Mouse (Mus musculus) intestine, embryonic 16.5 days (tissue): ENCODE results near the gene Dennd5b. TPM values are rescaled to one million over a fixed set of nuclear protein-coding genes. Genes with fewer than 3 reads are reported as not detected.
A peak's percentile ranks its signal among the peaks of the same experiment; 100 is the strongest.

Experiments used
- ATAC-seq: fragments of 200-750 bp; cut with Nextera tagmentation; 2 replicates; pipeline ENCODE4 v1.8.0; 2017; ENCODE audit warnings: moderate TSS enrichment, moderate library complexity
- H3K27ac ChIP-seq: fragments of 300-500 bp; sonication (generic); 2 replicates; pipeline ENCODE4 v1.5.1; 2014; ENCODE audit warnings: mild to moderate bottlenecking, low read length
- H3K27me3 ChIP-seq: fragments of 300-500 bp; sonication (generic); replicated peaks from 2 replicates; pipeline ENCODE4 v1.6.1; 2014; ENCODE audit warnings: low read length, control low read depth, mixed read lengths; ENCODE audit not compliant: control insufficient read depth, insufficient read depth
- H3K36me3 ChIP-seq: fragments of 300-500 bp; sonication (generic); 2 replicates; pipeline ENCODE4 v1.6.1; 2014; ENCODE audit warnings: low read length, control low read depth; ENCODE audit not compliant: control insufficient read depth, insufficient read depth
- H3K4me1 ChIP-seq: fragments of 300-500 bp; sonication (generic); 2 replicates; pipeline ENCODE4 v1.6.1; 2014; ENCODE audit warnings: low read length, control low read depth, mixed read lengths; ENCODE audit not compliant: control insufficient read depth, insufficient read depth
- H3K4me2 ChIP-seq: fragments of 300-500 bp; sonication (generic); 2 replicates; pipeline ENCODE4 v1.6.1; 2014; ENCODE audit warnings: low read depth, low read length, control low read depth
- H3K4me3 ChIP-seq: fragments of 300-500 bp; sonication (generic); 2 replicates; pipeline ENCODE4 v1.5.1; 2014; ENCODE audit warnings: mild to moderate bottlenecking, low read length
- H3K9ac ChIP-seq: fragments of 300-500 bp; sonication (generic); 2 replicates; pipeline ENCODE4 v1.6.1; 2014; ENCODE audit warnings: low read depth, low read length
- H3K9me3 ChIP-seq: fragments of 300-500 bp; sonication (generic); 2 replicates; pipeline ENCODE4 v1.6.1; 2016; ENCODE audit warnings: low read length, control low read depth; ENCODE audit not compliant: control insufficient read depth
- WGBS: fragments of 180-500 bp; shearing (Covaris S2); extraction: QIAGEN DNeasy Blood & Tissue Kit; methylation state at CpG from one replicate; pipeline ENCODE4 v1.1.7; 2014; 5-methylcytosine and 5-hydroxymethylcytosine counted together
- polyA plus RNA-seq: library from polyadenylated mRNA; unstranded; fragments of >200 nt; fragmentation: Nextera tagmentation; extraction: Ambion mirVana; gene quantifications from 2 replicates; pipeline ENCODE4 v1.2.1, GENCODE M21; 2015

Dennd5b gene
- polyA plus RNA-seq, 1 experiment from 2014 or later = 7.4 TPM

DNA sequence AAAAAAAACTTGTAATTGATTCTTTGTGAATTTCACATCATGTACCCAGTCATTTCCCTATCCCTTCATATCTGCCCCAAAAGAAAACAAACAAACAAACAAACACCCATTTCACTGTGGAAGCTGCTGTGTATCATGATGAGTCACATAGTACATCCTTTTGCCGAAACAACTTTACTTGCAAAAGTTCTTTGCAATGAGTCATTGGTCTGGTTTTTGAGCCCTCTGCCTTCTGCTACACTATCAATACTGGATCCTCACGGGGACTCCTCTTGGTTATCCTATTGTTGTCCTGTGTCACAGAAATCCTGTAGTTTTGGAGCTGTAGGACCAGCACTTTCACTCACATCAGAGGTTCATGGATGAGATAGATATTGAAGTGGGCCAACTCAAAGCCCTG, 7.4 kb upstream of the Dennd5b start:
- no peaks in the 10 kb centered on the region for H3K4me1 ChIP-seq
- no peak for ATAC-seq
- H3K27ac ChIP-seq = no peak overlapping the region

DNA sequence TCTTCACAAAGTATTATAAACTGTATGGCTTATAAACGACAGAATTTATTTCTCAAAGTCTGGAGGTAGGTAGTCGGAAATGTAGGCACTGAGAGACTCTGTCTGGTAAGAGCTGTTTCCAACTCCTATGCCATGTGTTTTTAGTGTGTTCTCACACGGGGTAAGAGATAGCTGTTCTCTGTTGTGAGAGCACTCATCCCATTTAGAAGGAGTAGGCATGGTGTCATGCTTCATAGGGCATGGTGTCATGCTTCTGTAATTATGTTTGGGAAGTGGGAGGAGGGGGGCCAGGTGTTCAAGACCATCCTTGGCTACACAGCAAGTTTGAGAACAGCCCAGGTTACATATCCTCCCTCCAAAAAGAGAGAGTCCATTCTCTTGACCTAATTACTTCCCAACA, 6.1 kb upstream of the Dennd5b start:
- H3K4me2 ChIP-seq = no peak overlapping the region
- H3K9ac ChIP-seq = no peak overlapping the region
- H3K9me3 ChIP-seq = no peaks in the 10 kb centered on the region
- no peak for ATAC-seq
- H3K4me3 ChIP-seq = no peak overlapping the region
- H3K36me3 ChIP-seq = no peaks in the 10 kb centered on the region
- WGBS = 67% methylated on average over 3 of the region's 3 CpGs
- H3K27ac ChIP-seq = no peak overlapping the region
- no peaks in the 10 kb centered on the region for H3K4me1 ChIP-seq
- no peaks in the 10 kb centered on the region for H3K27me3 ChIP-seq

More for the DNA sequence above, 7.4 kb upstream of the Dennd5b start:
- 85% methylated on average over 2 of the region's 2 CpGs for WGBS
- no peak overlapping the region for H3K9ac ChIP-seq
- H3K4me3 ChIP-seq = no peak overlapping the region
- no peaks in the 10 kb centered on the region for H3K9me3 ChIP-seq
- H3K4me2 ChIP-seq = no peak overlapping the region
- H3K27me3 ChIP-seq = no peaks in the 10 kb centered on the region
- H3K36me3 ChIP-seq = no peaks in the 10 kb centered on the region

DNA sequence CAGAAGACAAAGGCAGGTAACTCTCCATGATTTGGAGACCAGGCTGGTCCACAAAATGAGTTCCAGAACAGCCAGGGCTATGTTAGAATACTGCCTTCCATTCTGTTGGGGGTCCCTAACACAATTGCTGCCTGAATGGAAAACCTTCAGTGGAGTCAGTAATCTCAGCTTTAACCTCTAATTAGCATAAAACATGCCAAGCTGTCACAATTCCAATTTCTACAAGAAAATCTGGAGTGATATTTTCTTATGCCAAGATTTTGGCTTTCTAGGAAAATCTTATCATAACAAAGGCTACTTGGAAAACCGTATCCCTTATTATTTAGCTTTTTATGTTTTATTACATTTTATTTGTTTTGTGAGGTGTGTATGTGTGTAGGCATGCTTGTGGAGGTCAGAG, 2.0 kb upstream of the Dennd5b start:
- Histone ChIP-seq H3K9me3 (no peaks in the 10 kb centered on the region), H3K27me3 (no peaks in the 10 kb centered on the region), H3K27ac (no peak overlapping the region), H3K9ac (no peak overlapping the region), H3K36me3 (no peaks in the 10 kb centered on the region), H3K4me2 (no peak overlapping the region), H3K4me1 (0 out of 2 replicates have a peak, but pooled peaks cover 3% of the 10 kb centered on the region), H3K4me3 (no peak overlapping the region)
- 76% methylated on average over 1 of the region's 1 CpGs for WGBS
- no peak for ATAC-seq

DNA sequence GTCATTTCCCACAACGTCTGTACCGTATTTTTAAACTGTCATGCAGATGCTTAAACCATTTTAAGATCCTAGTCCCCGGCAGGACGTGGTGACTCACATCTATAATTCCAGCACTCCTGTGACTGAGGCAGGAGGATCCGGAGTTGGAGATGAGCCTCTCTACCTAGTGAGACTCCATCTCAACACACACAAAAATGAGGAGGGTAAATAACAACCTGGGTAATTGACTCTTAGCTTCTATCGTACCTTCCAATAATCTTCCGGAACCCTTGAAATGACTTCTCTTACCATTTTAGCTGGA, 413 bp upstream of the Dennd5b start:
- ATAC-seq = no peak
- Histone ChIP-seq H3K27me3 (no peaks in the 10 kb centered on the region), H3K9me3 (no peaks in the 10 kb centered on the region), H3K27ac (peak overlapping the region; percentile 96), H3K9ac (peak overlapping the region; percentile 96), H3K4me3 (peak overlapping the region; percentile 93), H3K4me1 (0 out of 2 replicates have a peak, but pooled peaks cover 3% of the 10 kb centered on the region), H3K36me3 (no peaks in the 10 kb centered on the region), H3K4me2 (peak overlapping the region; percentile 78)
- 10% methylated on average over 7 of the region's 7 CpGs for WGBS

DNA sequence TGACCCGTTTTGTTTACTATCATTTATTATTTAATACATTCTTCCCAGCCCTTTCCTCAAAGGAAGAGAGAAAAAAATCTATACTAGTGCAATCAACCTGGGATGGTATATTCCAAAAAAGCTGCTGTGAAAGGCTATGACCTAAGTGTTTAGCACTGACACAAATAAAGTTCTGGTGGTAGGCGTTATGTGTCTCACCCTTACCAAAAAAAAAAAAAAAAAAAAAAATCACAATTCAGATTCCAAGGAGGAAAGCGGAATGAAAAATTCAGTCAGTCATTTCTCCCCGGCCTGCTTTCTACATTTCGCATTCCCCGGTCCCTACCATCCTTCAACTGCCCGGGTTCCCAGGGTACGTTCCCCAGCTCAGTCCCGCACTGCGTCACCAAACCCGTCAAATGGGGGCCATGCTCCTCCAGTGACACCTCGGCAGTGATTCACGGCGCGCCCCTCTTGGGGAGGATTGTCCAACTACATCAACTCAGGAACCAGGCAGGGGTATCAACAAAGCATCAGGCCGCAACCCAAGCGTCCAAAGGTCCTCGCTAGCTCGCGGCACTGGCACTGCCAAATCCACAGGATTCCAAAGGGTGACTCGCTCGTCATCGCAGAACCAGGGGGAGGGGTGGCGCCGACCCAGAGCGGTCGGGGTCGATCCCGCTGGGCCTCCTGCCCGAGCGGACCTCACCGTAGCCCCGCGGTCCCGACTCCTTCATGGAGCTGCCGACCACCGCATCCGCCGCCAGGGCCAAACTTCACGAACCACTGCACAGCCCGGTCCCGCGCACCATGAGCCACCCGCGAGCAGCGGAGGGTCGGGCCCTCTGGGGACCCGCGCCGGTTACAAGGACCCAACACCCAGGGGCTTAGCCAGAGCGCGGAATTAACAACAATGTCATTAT, 1.1 kb downstream of the Dennd5b start:
- ATAC-seq = peak; percentile 46
- peak overlapping the region; percentile 93 for H3K4me3 ChIP-seq

DNA sequence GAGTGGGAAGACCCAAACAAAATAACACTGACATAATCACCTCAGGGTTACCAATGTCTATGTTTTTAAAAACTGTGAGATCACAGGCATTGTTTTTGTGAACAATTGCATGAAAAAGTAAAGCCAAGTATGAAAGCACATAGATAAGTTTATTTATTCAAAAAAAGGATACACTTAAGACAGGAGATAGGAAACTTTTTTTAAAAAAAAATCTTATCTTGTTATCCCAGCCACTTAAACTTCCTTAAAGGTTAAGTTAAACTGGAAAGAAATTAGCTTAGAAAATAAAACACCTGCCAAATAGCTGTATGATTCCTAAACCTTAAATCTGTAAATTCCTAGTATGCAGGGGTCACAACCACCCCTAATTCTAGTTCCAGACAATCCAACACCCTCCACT, 2.5 kb downstream of the Dennd5b start:
- ATAC-seq = no peak
- H3K4me3 ChIP-seq = no peak overlapping the region
- H3K4me2 ChIP-seq = no peak overlapping the region

More for the DNA sequence above, 1.1 kb downstream of the Dennd5b start:
- no peaks in the 10 kb centered on the region for H3K27me3 ChIP-seq
- H3K4me1 ChIP-seq = 0 out of 2 replicates have a peak, but pooled peaks cover 3% of the 10 kb centered on the region
- 1% methylated on average over 52 of the region's 52 CpGs for WGBS
- H3K27ac ChIP-seq = peak overlapping the region; percentile 96
- no peaks in the 10 kb centered on the region for H3K9me3 ChIP-seq
- H3K4me2 ChIP-seq = peak overlapping the region; percentile 78
- H3K36me3 ChIP-seq = no peaks in the 10 kb centered on the region
- H3K9ac ChIP-seq = peak overlapping the region; percentile 96

DNA sequence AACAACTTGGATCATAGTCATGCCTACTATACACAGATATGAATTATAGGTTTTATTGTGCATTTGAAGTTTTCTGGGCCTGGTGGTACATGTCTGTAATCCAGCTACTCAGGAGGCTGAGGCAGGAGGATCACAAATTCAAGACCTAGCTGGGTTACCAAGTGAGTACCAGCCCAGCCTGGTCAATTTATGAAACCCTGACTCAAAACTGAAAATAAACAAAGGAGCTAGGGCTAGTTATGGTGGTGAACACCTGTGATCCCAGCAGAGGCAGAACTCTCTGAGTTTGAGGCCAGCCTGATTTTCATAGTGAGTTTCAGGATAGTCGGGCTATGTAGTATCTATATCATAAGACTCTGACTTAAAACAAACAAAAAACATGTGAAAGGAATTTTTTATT, 4.2 kb downstream of the Dennd5b start:
- H3K4me2 ChIP-seq = no peak overlapping the region
- no peak for ATAC-seq
- H3K27ac ChIP-seq = no peak overlapping the region; the same call in 1 of the 2 replicates
- no peaks in the 10 kb centered on the region for H3K27me3 ChIP-seq
- no peak overlapping the region for H3K4me3 ChIP-seq
- H3K9me3 ChIP-seq = no peaks in the 10 kb centered on the region
- no peak overlapping the region for H3K9ac ChIP-seq
- peaks cover 7% of the 10 kb centered on the region for H3K4me1 ChIP-seq
- no peaks in the 10 kb centered on the region for H3K36me3 ChIP-seq
- WGBS = 96% methylated on average over 1 of the region's 1 CpGs

More for the DNA sequence above, 2.5 kb downstream of the Dennd5b start:
- no peaks in the 10 kb centered on the region for H3K27me3 ChIP-seq
- no peak overlapping the region for H3K27ac ChIP-seq
- H3K9ac ChIP-seq = no peak overlapping the region
- no peaks in the 10 kb centered on the region for H3K36me3 ChIP-seq
- H3K4me1 ChIP-seq = peaks cover 3% of the 10 kb centered on the region; the same call in 1 of the 2 replicates
- no peaks in the 10 kb centered on the region for H3K9me3 ChIP-seq

DNA sequence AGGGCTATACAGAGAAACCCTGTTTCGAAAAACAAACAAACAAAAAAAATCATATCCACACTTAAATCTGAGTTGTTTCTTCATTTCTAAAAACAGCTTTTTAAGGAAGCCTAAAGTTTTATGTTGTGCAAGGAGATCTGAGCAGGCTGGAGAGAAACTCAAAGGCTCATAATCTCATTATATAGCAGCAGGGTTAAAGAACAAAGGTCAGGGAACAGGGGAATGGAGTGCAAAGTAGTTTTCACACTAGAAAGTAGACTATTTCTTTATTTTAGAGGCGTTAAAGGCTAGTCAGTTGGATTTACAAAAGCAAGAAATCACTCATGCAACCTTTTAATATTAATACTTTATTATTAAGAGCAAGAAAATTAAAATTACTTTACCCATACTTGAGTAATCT, 5.2 kb downstream of the Dennd5b start:
- Histone ChIP-seq H3K9ac (no peak overlapping the region), H3K4me1 (peaks cover 4% of the 10 kb centered on the region), H3K4me3 (no peak overlapping the region), H3K27ac (no peak overlapping the region), H3K4me2 (no peak overlapping the region), H3K9me3 (no peaks in the 10 kb centered on the region), H3K36me3 (no peaks in the 10 kb centered on the region), H3K27me3 (no peaks in the 10 kb centered on the region)
- 81% methylated on average over 2 of the region's 2 CpGs for WGBS
- ATAC-seq = peak; percentile 45; the same call in 1 of the 2 replicates

DNA sequence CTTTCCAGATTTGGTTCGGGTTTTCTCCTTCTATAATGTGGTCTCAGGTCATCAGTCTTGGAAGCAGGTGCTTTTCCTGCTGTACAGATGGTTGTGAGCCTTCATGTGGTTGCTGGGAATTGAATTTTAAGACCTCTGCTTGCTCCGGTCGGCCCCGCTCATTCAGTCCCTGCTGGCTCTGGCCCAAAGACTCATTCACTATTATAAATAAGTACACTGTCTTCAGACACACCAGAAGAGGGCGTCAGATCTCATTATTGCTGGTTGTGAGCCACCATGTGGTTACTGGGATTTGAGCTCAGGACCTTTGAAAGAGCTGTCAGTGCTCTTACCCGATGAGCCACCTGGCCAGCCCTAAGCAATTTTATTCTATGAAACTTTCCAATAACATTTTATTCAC, 6.1 kb downstream of the Dennd5b start:
- Histone ChIP-seq H3K4me3 (no peak overlapping the region), H3K4me2 (no peak overlapping the region), H3K9me3 (no peaks in the 10 kb centered on the region), H3K27me3 (no peaks in the 10 kb centered on the region), H3K4me1 (peaks cover 4% of the 10 kb centered on the region), H3K27ac (no peak overlapping the region), H3K9ac (no peak overlapping the region), H3K36me3 (no peaks in the 10 kb centered on the region)
- ATAC-seq = no peak
- WGBS = 68% methylated on average over 6 of the region's 6 CpGs
